Mouse (Mus musculus) spleen, adult 2 months (tissue): ENCODE data around the gene Prex1.

Experiments used
- CTCF ChIP-seq: fragments of 200-500 bp; IDR thresholded peaks from 2 replicates; pipeline ENCODE4 v1.5.1; 2011; ENCODE audit warnings: mild to moderate bottlenecking, inconsistent platforms; ENCODE audit not compliant: insufficient read depth, insufficient read length, insufficient replicate concordance; ENCODE audit errors: extremely low read depth
- POLR2A ChIP-seq: fragments of 200-500 bp; IDR thresholded peaks from 2 replicates; pipeline ENCODE4 v1.6.1; 2011; ENCODE audit warnings: low read depth, low read length, inconsistent platforms

DNA sequence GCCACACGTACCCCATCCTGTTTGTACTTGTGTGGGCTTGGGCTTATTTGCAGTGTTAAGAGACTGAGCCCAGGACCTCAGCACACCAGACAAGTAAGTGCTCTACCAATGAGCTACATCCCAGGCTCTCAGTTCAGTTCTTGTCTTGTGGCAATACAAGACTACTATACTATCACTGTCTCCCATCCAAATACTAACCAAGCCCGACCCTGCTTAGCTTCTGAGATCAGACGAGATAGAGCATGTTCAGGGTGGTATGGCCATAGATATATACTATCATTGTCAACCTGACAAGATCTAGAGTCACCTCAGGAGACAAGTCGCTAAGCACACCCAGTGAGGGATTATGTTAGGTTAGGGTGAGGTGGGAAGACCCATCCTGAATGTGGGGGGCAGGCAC lies 58.8 kb downstream of the Prex1 start:
- TF ChIP-seq CTCF: no peak
- TF ChIP-seq POLR2A: no peak
